Mouse (Mus musculus) lung, postnatal 10 days (tissue): ENCODE measurements at regions not wholly inside any gene's neighbourhood (a gene's known extent, or its start where the extent isn't known, plus 50 kb on each side); places are given as distances from the start of the nearest gene placed in this dataset.
"Not testable (repeated sequence)": the region's sequence is repeated elsewhere in the genome, so short reads cannot be mapped to it uniquely, and the experiment has no call there.

Experiments used
- DNase-seq: peaks from one replicate; pipeline ENCODE4 v3.0.0; 2021

DNA sequence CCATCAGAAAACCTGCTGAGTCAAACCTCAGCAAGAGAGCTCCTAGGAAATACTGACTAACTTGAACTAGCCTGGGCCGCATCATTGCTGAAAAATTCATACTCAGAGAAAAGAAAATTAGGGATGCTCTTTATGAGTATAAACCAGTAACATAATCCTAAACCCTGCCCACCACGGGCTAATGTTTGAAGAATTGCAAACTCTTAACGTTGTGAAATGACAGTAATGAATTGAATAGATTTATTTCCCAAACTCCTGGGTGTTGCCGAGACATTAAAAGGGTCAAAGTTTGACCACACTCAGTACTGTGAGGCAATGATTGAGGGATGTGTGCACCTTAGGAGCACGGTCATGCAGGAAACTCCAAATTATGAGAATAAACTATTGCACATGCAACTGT lies 125.3 kb downstream of the Gipc2 start:
- no peak for DNase-seq

DNA sequence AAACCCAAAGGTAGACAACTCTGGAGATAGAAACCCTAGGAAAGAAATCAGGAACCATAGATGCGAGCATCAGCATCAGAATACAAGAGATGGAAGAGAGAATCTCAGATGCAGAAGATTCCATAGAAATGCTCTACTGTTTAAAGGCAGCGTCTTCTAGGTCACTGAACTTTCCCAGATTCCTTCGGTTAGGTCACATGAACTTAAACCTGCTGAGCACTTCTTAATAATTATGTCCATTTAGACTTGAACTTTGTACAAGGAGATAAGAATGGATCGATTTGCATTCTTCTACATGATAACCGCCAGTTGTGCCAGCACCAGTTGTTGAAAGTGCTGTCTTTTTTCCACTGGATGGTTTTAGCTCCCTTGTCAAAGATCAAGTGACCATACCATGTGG lies 129.2 kb downstream of the Gipc2 start:
- DNase-seq = not testable (repeated sequence)

GRCm38 (mm10) chr3:152035416-152035815 lies 130.6 kb downstream of the Gipc2 start:
- no peak for DNase-seq

- DNase-seq = no peak
These were observed 131.3 kb downstream of the Gipc2 start for GRCm38 (mm10) chr3:152034686-152035085.

- no peak for DNase-seq
These were observed 131.8 kb downstream of the Gipc2 start for GRCm38 (mm10) chr3:152034221-152034620.

- no peak for DNase-seq
These were observed 133.2 kb downstream of the Gipc2 start for GRCm38 (mm10) chr3:152032663-152033318.

- DNase-seq = no peak
These were observed 137.3 kb downstream of the Gipc2 start for GRCm38 (mm10) chr3:152028695-152029094.

- no peak for DNase-seq
These were observed 140.0 kb downstream of the Gipc2 start for GRCm38 (mm10) chr3:152026034-152026433.

DNA sequence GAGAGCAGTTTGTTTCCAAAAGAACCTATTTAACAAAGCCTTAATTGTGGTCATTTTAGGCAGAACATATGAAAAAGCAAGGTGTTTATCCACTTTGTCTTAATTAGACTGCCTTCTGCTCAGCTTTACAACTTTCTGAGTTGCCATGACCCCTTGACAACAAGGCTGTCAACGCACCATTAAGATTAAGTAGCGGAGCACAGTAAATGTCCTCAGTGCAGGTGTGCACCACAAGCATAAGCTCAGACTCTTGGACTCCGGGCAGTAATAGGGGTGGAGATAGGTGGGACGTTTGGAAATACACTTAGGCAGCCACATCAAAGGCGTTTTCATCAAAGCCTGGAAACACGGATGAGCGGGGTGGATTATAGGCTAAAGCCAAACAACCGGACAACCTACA lies 140.9 kb downstream of the Gipc2 start:
- DNase-seq = no peak

GRCm38 (mm10) chr3:152006747-152007146 lies 159.3 kb downstream of the Gipc2 start:
- DNase-seq = peak; percentile 35

DNA sequence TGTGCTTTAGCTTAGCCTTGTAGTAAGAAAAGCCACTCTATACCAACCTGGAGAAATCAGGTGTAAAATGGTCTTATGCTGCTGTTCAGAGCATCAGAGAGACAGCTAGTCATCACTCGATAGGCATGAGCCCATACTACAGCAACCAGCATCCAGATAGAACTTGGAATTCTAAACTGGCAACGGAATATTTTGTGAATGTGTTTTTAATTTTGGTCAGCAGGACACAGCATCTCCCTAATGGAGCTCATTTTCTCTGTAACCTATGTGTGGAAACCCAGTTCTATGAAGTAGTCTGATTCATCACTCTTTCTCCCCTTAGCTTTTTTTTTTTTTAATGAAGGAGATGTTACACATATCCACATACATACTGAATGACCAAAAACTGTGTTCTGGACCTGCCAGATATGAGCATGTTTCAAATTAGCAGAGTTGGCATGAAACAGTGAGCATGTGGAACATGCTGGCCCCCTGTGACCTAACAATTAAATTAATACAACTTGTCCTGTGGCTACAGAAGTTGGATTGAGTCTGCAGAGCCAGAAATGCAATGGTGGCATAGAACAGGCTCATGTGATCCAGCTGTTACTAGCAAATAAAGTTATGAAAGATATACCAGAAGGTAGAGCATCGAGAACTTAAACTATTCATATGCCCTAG lies 160.5 kb downstream of the Gipc2 start:
- DNase-seq = no peak

DNA sequence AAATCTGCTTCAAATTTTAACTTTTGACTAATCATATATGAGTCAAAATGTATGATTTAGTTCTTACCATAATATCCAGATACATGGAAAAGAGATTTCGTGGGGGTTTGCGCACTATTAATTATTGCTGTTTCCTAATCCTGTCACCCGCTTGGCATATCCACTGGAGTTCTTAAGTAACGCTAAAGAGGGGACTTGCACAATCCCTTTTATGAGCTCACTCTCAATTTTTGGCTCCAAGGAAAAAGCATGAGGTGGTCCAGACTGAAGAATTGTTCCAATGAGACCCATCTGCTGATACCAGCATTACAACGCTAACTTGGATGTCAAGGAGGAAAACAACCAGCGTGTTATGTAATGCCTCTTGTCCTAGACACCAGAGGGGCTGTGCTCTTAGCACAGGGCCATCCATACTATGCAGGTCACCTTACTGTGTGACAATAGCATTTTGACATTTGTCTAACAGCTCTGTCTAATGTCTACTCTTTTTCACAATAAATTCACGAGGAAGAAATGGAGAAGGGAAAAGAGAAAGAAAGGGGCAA lies 161.5 kb downstream of the Gipc2 start:
- peak; percentile 13 for DNase-seq

DNA sequence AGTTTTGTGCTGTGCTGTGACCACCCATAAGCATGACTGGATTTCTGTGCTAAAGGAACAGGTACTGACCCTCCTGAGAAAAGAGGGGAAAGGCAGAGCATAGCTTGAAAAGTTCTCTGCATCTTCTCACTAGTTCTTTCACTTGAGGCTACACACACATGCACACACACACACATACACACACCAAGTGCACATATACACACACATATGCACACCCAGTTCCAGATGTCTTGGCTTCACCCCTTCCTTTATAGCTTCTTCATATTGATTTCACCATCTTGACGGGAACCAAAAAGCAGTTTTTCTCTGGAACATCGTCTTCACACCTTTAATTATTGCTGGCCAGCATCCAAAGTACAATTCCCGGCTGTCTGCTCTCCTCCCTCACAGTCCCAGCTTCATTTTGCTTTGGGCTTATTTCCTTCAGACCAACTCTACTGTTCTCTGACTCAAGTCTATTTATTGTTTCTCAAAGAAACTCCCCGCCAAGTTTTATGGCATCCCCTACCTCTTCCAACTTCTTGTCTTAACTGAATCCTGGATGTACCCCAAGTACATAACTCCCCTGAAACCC lies 160.2 kb upstream of the Ptgfr start:
- no peak for DNase-seq

- DNase-seq = no peak
These were observed 159.7 kb upstream of the Ptgfr start for GRCm38 (mm10) chr3:151997111-151997510.

GRCm38 (mm10) chr3:151988221-151988620 lies 150.8 kb upstream of the Ptgfr start:
- no peak for DNase-seq

DNA sequence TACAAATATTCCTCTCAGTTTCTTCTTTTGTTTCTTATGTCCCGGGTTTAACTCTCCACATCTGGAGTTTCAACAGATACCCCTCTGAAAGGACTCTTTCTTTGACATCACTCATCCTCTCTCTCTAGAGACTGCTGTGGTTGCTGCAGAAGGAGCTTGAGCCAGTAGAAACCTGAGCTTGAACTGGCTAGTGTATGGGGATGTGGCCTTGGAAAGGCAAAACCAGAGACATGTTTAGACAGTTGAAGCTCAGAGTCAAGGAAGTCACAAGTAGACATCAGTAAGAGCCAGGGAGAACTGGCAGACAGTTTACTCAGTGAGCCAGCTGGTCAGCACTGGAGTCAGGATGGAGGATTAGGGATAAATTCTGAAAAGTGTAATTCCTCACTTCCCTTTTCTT lies 140.7 kb upstream of the Ptgfr start:
- DNase-seq = peak; percentile 13

- DNase-seq = no peak
These were observed 140.2 kb upstream of the Ptgfr start for GRCm38 (mm10) chr3:151977651-151978050.

DNA sequence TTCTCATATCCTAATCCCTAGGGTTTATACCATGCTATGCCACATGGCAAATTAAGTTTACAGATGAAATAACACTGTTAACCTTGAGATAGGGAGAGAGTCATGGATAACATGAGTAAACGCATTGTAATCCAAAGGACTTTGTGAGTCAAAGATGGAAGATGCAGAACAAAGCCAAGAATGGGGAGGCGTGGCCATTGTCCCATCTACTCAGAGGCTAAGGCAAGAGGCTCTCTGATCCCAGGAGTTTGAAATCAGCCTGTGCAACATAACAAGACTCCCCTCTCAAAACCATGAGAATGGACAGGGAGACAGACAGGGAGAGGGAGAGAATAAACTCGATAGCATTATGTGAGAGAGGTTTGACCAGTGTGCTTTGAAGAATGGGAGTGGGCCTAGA lies 112.4 kb upstream of the Ptgfr start:
- DNase-seq = no peak

DNA sequence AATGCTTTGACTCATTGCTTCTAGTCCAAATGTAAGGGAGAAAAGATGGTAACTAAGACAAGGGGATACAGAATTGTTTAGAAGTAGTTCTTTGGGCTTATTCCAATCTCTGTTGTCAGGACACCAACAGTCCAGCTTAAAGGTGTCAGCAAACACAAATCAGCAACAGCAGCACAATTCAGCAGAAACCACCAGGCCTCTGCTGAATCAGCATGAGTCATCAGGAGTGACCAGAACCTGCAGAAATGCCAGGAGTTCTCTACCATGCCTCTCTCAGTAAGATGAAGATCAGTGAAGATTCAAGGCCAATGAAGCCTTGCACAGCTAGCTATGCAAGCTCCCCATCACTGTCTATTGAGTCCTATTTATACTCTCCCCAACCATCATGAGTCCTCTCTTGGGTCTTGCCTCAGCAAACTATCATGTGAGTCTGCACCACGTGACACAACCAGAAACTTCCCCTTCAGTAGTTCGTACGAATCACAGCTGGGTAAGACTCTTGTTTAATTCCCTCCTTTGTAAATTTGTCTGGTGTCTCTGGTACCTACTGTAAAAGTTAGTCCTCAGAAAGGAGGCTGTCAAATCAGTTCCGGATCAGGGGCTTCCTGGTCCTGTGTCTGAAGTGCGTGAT lies 110.7 kb upstream of the Ptgfr start:
- DNase-seq = no peak

- DNase-seq = no peak
These were observed 108.5 kb upstream of the Ptgfr start for GRCm38 (mm10) chr3:151945916-151946315.

DNA sequence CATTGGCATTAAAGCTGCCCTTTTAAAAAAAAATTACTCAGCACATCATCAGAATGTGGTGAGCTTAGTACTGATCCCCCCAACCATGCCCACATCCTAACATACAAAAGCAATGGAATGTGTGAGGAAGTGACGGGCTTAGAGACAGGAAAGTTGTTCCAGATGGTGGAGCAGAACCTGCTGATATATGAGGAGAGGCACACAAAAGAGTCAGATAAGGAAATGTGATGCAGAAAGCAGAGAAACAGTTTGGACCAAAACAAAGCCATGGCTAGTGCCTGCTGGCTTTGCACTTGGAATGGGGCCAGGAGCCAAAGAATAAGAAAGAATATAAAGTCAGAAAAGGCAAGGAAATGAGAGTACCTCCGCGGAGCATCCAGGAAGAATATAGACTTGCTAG lies 106.1 kb upstream of the Ptgfr start:
- DNase-seq = no peak

GRCm38 (mm10) chr3:151938472-151939029 lies 101.1 kb upstream of the Ptgfr start:
- peak; percentile 19 for DNase-seq

- no peak for DNase-seq
These were observed 94.2 kb upstream of the Ptgfr start for GRCm38 (mm10) chr3:151931656-151932055.
